Mouse (Mus musculus): Measurements from ENCODE around the gene Olfr173. TPM values are rescaled to one million over a fixed set of nuclear protein-coding genes. Genes with fewer than 3 reads are reported as not detected.

Olfr173 gene
- not detected in 2 replicates for polyA plus RNA-seq (2015; fragmentation: Nextera tagmentation; extraction: Ambion mirVana)

- no peaks in the 10 kb centered on the region for H3K4me1 ChIP-seq
- WGBS, result 78% methylated on average over 2 of the region's 2 CpGs
These were observed at the start of gene Olfr173 for GRCm38 (mm10) chr16:58800168-58800567. Gene Olfr173 (minus strand): TSS chr16:58800268.

GRCm38 (mm10) chr16:58826732-58827319, 26.8 kb upstream of the Olfr173 start, which contains the start of gene Olfr175-ps1:
Gene Olfr175-ps1 (minus strand): TSS chr16:58826782.
- H3K4me3 ChIP-seq, result no peak within 1 kb of the TSS
- H3K36me3 ChIP-seq, result no peaks in the 10 kb centered on the region
- H3K4me1 ChIP-seq, result no peaks in the 10 kb centered on the region
- H3K9me3 ChIP-seq, result no peaks in the 10 kb centered on the region
- H3K27ac ChIP-seq (replicated peaks), result no peak within 1 kb of the TSS
- no peak within 1 kb of the TSS for H3K9ac ChIP-seq (replicated peaks)
- no peak within 1 kb of the TSS for H3K4me2 ChIP-seq (replicated peaks)
- H3K27me3 ChIP-seq, result no peaks in the 10 kb centered on the region
- no peak for ATAC-seq (replicated peaks)
- 93% methylated on average over 1 of the region's 1 CpGs for WGBS

More at GRCm38 (mm10) chr16:58800168-58800567, at the start of gene Olfr173:
- Histone ChIP-seq H3K36me3 (no peaks in the 10 kb centered on the region), H3K9ac (replicated peaks) (no peak within 1 kb of the TSS), H3K4me2 (replicated peaks) (no peak within 1 kb of the TSS), H3K27ac (replicated peaks) (no peak within 1 kb of the TSS), H3K27me3 (no peaks in the 10 kb centered on the region), H3K4me3 (no peak within 1 kb of the TSS), H3K9me3 (no peaks in the 10 kb centered on the region)
- ATAC-seq (replicated peaks), result no peak

GRCm38 (mm10) chr16:58763076-58763475, 37.0 kb downstream of the Olfr173 start, which contains the start of gene Olfr172:
Gene Olfr172 (minus strand): TSS chr16:58763176.
- Histone ChIP-seq H3K4me1 (no peaks in the 10 kb centered on the region), H3K36me3 (no peaks in the 10 kb centered on the region), H3K27me3 (no peaks in the 10 kb centered on the region), H3K9ac (replicated peaks) (no peak within 1 kb of the TSS), H3K9me3 (no peaks in the 10 kb centered on the region), H3K27ac (replicated peaks) (no peak within 1 kb of the TSS), H3K4me3 (no peak within 1 kb of the TSS), H3K4me2 (replicated peaks) (no peak within 1 kb of the TSS)
- no peak for ATAC-seq (replicated peaks)
- 81% methylated on average over 1 of the region's 1 CpGs for WGBS

GRCm38 (mm10) chr16:58756191-58756590, 43.9 kb downstream of the Olfr173 start:
- Histone ChIP-seq H3K9ac (replicated peaks) (no peak overlapping the region), H3K36me3 (no peaks in the 10 kb centered on the region), H3K4me1 (no peaks in the 10 kb centered on the region), H3K9me3 (no peaks in the 10 kb centered on the region), H3K27ac (replicated peaks) (no peak overlapping the region), H3K27me3 (no peaks in the 10 kb centered on the region), H3K4me2 (replicated peaks) (no peak overlapping the region), H3K4me3 (no peak overlapping the region)
- ATAC-seq (replicated peaks), result no peak

- Histone ChIP-seq H3K27ac (replicated peaks) (no peak overlapping the region), H3K4me2 (replicated peaks) (no peak overlapping the region), H3K9me3 (no peaks in the 10 kb centered on the region), H3K27me3 (no peaks in the 10 kb centered on the region), H3K36me3 (no peaks in the 10 kb centered on the region), H3K4me1 (no peaks in the 10 kb centered on the region), H3K4me3 (no peak overlapping the region), H3K9ac (replicated peaks) (no peak overlapping the region)
- 18% methylated on average over 1 of the region's 1 CpGs for WGBS
- 0 out of 2 replicates have a peak, but pooled peaks have one; percentile 48 for ATAC-seq (replicated peaks)
These were observed 48.8 kb downstream of the Olfr173 start for GRCm38 (mm10) chr16:58751314-58751713.

- H3K4me2 ChIP-seq (replicated peaks), result no peak overlapping the region
- no peak for ATAC-seq (replicated peaks)
- no peaks in the 10 kb centered on the region for H3K27me3 ChIP-seq
- no peaks in the 10 kb centered on the region for H3K36me3 ChIP-seq
- H3K27ac ChIP-seq (replicated peaks), result no peak overlapping the region
- no peak overlapping the region for H3K4me3 ChIP-seq
- no peaks in the 10 kb centered on the region for H3K4me1 ChIP-seq
- WGBS, result 70% methylated on average over 4 of the region's 4 CpGs
- H3K9ac ChIP-seq (replicated peaks), result no peak overlapping the region
- no peaks in the 10 kb centered on the region for H3K9me3 ChIP-seq
These were observed 53.4 kb downstream of the Olfr173 start for GRCm38 (mm10) chr16:58746715-58747114.

Small RNAs within 50 kb of the gene (microRNA-seq; reads per million reads assigned to microRNA genes)
- gene Gm27564, result not detected

Other genes starting within 250 kb of the Olfr173 start
- gene Gm813, start 183.3 kb downstream of the Olfr173 start, polyA plus RNA-seq (2015; fragmentation: Nextera tagmentation; extraction: Ambion mirVana), result not detected in 2 replicates
- gene E330017A01Rik, start 161.5 kb downstream of the Olfr173 start, polyA plus RNA-seq (2015; fragmentation: Nextera tagmentation; extraction: Ambion mirVana), result not detected in 2 replicates
- 12.2 and 13.1 TPM in 2 replicates for gene Cpox, start 130.0 kb downstream of the Olfr173 start, polyA plus RNA-seq (2015; fragmentation: Nextera tagmentation; extraction: Ambion mirVana)
- 0.23 TPM in 1 of 2 replicates, not detected in the other for gene Gpr15, start 81.2 kb downstream of the Olfr173 start, polyA plus RNA-seq (2015; fragmentation: Nextera tagmentation; extraction: Ambion mirVana)
- 109 and 112 TPM in 2 replicates for gene Cldnd1, start 72.4 kb downstream of the Olfr173 start, polyA plus RNA-seq (2015; fragmentation: Nextera tagmentation; extraction: Ambion mirVana)
- gene Olfr172, start 37.1 kb downstream of the Olfr173 start, polyA plus RNA-seq (2015; fragmentation: Nextera tagmentation; extraction: Ambion mirVana), result not detected in 2 replicates
- gene Olfr175-ps1, start 26.5 kb upstream of the Olfr173 start, polyA plus RNA-seq (2015; fragmentation: Nextera tagmentation; extraction: Ambion mirVana), result not detected in 2 replicates
- not detected in 2 replicates for gene Olfr177, start 74.5 kb upstream of the Olfr173 start, polyA plus RNA-seq (2015; fragmentation: Nextera tagmentation; extraction: Ambion mirVana)
- gene Olfr178, start 91.8 kb upstream of the Olfr173 start, polyA plus RNA-seq (2015; fragmentation: Nextera tagmentation; extraction: Ambion mirVana), result not detected in 2 replicates
- not detected in 2 replicates for gene Olfr181, start 128.5 kb upstream of the Olfr173 start, polyA plus RNA-seq (2015; fragmentation: Nextera tagmentation; extraction: Ambion mirVana)
- gene Olfr180, start 129.1 kb upstream of the Olfr173 start, polyA plus RNA-seq (2015; fragmentation: Nextera tagmentation; extraction: Ambion mirVana), result not detected in 2 replicates
- not detected in 2 replicates for gene Olfr183, start 195.1 kb upstream of the Olfr173 start, polyA plus RNA-seq (2015; fragmentation: Nextera tagmentation; extraction: Ambion mirVana)
- not detected in 2 replicates for gene Olfr186, start 230.0 kb upstream of the Olfr173 start, polyA plus RNA-seq (2015; fragmentation: Nextera tagmentation; extraction: Ambion mirVana)
- gene Olfr187, start 239.5 kb upstream of the Olfr173 start, polyA plus RNA-seq (2015; fragmentation: Nextera tagmentation; extraction: Ambion mirVana), result not detected in 2 replicates